Mouse (Mus musculus) bone marrow, adult 2 months (tissue): ENCODE results near the gene Olfr250.

Experiments used
- CTCF ChIP-seq: fragments of 200-500 bp; IDR thresholded peaks from 2 replicates; pipeline ENCODE4 v1.5.1; 2011; ENCODE audit warnings: low read length, control low read depth; ENCODE audit not compliant: control insufficient read depth, insufficient read depth
- POLR2A ChIP-seq: fragments of 200-500 bp; IDR thresholded peaks from 2 replicates; pipeline ENCODE4 v1.6.1; 2011; ENCODE audit warnings: low read depth, mild to moderate bottlenecking, control low read depth, low read length, borderline replicate concordance; ENCODE audit not compliant: control insufficient read depth

DNA sequence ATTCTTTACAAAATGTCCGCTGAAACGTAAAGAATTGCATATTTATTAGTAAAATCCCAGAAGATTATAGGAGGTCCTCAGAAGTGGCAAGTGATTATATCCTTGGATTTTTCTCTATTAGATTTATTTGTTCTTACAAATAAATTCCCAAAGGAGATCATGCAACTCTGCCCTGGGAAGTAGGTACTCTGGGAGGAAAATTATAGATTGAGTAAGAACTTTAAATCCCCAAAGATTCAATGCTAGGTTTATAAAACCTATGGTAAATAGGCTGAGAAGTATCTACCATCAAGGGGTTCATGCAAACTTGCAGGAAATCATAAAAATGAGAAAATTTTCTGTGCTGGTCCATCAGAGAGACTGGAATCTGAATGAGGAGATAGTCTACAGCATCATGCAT is at the start of gene Olfr250:
- TF ChIP-seq CTCF: no peak
- no peak for TF ChIP-seq POLR2A
